Mouse (Mus musculus): ENCODE results near the gene Rp9.
"Not testable (repeated sequence)": the region's sequence is repeated elsewhere in the genome, so short reads cannot be mapped to it uniquely, and the experiment has no call there.

The Rp9 gene

GRCm38 (mm10) chr9:22475424-22475868 lies 5.9 kb upstream of the Rp9 start, which contains the start of gene Bbs9:
TSS of gene Bbs9 (plus strand) at chr9:22475715.
- TF ChIP-seq GATA4 (IDR thresholded peaks at IDR 0.05; ENCODE audit: insufficient replicate concordance, low read length), result 0 out of 2 replicates have a peak, but pooled peaks have one; percentile 17

- TF ChIP-seq GATA4 (IDR thresholded peaks at IDR 0.05; ENCODE audit: insufficient replicate concordance, low read length), result no peak
Observed at GRCm38 (mm10) chr9:22468899-22469259, 664 bp downstream of the Rp9 start.

GRCm38 (mm10) chr9:22468170-22468898 lies 1.2 kb downstream of the Rp9 start:
- no peak for TF ChIP-seq GATA4 (IDR thresholded peaks at IDR 0.05; ENCODE audit: insufficient replicate concordance, low read length)

- TF ChIP-seq GATA4 (IDR thresholded peaks at IDR 0.05; ENCODE audit: insufficient replicate concordance, low read length), result no peak; the same call in 1 of the 2 replicates
Observed at GRCm38 (mm10) chr9:22467371-22468169, 2.0 kb downstream of the Rp9 start.

- no peak for TF ChIP-seq GATA4 (IDR thresholded peaks at IDR 0.05; ENCODE audit: insufficient replicate concordance, low read length)
Observed at GRCm38 (mm10) chr9:22466212-22466611, 3.3 kb downstream of the Rp9 start.

GRCm38 (mm10) chr9:22461946-22462345 lies 7.6 kb downstream of the Rp9 start:
- no peak for TF ChIP-seq GATA4 (IDR thresholded peaks at IDR 0.05; ENCODE audit: insufficient replicate concordance, low read length)

- no peak for TF ChIP-seq GATA4 (IDR thresholded peaks at IDR 0.05; ENCODE audit: insufficient replicate concordance, low read length)
Observed at GRCm38 (mm10) chr9:22457142-22457835, 12.3 kb downstream of the Rp9 start.

GRCm38 (mm10) chr9:22455041-22455440 lies 14.5 kb downstream of the Rp9 start:
- TF ChIP-seq GATA4 (IDR thresholded peaks at IDR 0.05; ENCODE audit: insufficient replicate concordance, low read length), result no peak

- not testable (repeated sequence) for TF ChIP-seq GATA4 (IDR thresholded peaks at IDR 0.05; ENCODE audit: insufficient replicate concordance, low read length)
Observed at GRCm38 (mm10) chr9:22453990-22454389, 15.6 kb downstream of the Rp9 start, which contains the start of gene Gm17545. TSS of gene Gm17545 (plus strand) at chr9:22454290.

- no peak for TF ChIP-seq GATA4 (IDR thresholded peaks at IDR 0.05; ENCODE audit: insufficient replicate concordance, low read length)
Observed at GRCm38 (mm10) chr9:22453501-22453924, 16.0 kb downstream of the Rp9 start.

- no peak for TF ChIP-seq GATA4 (IDR thresholded peaks at IDR 0.05; ENCODE audit: insufficient replicate concordance, low read length)
Observed at GRCm38 (mm10) chr9:22452697-22453096, 16.8 kb downstream of the Rp9 start.

GRCm38 (mm10) chr9:22449209-22449608 lies 20.3 kb downstream of the Rp9 start:
- TF ChIP-seq GATA4 (IDR thresholded peaks at IDR 0.05; ENCODE audit: insufficient replicate concordance, low read length), result no peak

- TF ChIP-seq GATA4 (IDR thresholded peaks at IDR 0.05; ENCODE audit: insufficient replicate concordance, low read length), result no peak
Observed at GRCm38 (mm10) chr9:22448420-22448819, 21.1 kb downstream of the Rp9 start.

GRCm38 (mm10) chr9:22447213-22447612 lies 22.3 kb downstream of the Rp9 start:
- no peak for TF ChIP-seq GATA4 (IDR thresholded peaks at IDR 0.05; ENCODE audit: insufficient replicate concordance, low read length)

GRCm38 (mm10) chr9:22445123-22445522 lies 24.4 kb downstream of the Rp9 start:
- no peak for TF ChIP-seq GATA4 (IDR thresholded peaks at IDR 0.05; ENCODE audit: insufficient replicate concordance, low read length)

Measured in liver, adult (tissue).